Mouse (Mus musculus) kidney, embryonic 16.5 days (tissue): ENCODE data around the gene Chd9. TPM values are rescaled to one million over a fixed set of nuclear protein-coding genes. Genes with fewer than 3 reads are reported as not detected.

Source experiments
- microRNA-seq: library from miRNA; unstranded; fragments of <30 nt; microRNA quantifications from one replicate; pipeline ENCODE4, GENCODE M21; 2016
- polyA plus RNA-seq: library from polyadenylated mRNA; unstranded; fragments of >200 nt; fragmentation: Nextera tagmentation; extraction: Ambion mirVana; gene quantifications from 2 replicates; pipeline ENCODE4 v1.2.1, GENCODE M21; 2015

Chd9 gene
- polyA plus RNA-seq, 1 experiment from 2014 or later = 88.1 TPM

Small RNA genes within 50 kb of the gene (microRNA-seq; reads per million reads assigned to microRNA genes)
- gene Gm44382 = not detected

Other genes starting within 250 kb of the Chd9 start
- not detected in 2 replicates for gene Gm19935, start 11.0 kb upstream of the Chd9 start, polyA plus RNA-seq
- gene Rbl2, start 241.7 kb downstream of the Chd9 start, polyA plus RNA-seq = 19.1 and 22.8 TPM in 2 replicates